Mouse (Mus musculus) embryonic facial prominence, embryonic 10.5 days (tissue): Measurements from ENCODE around the gene Elk3. TPM values are rescaled to one million over a fixed set of nuclear protein-coding genes. Genes with fewer than 3 reads are reported as not detected.

ENCODE experiments used
- DNase-seq: peaks from one replicate; pipeline ENCODE4 v3.0.0-alpha.2; 2017; ENCODE audit warnings: low spot score
- H3K27ac ChIP-seq: fragments of 300-500 bp; sonication (generic); replicated peaks from 2 replicates; pipeline ENCODE4 v1.5.1; 2016; ENCODE audit warnings: mild to moderate bottlenecking
- H3K27me3 ChIP-seq: fragments of 300-500 bp; sonication (generic); replicated peaks from 2 replicates; pipeline ENCODE4 v1.6.1; 2016; ENCODE audit warnings: low read depth, mild to moderate bottlenecking; ENCODE audit not compliant: poor library complexity, severe bottlenecking
- H3K36me3 ChIP-seq: fragments of 300-500 bp; sonication (generic); replicated peaks from 2 replicates; pipeline ENCODE4 v1.6.1; 2016; ENCODE audit warnings: mild to moderate bottlenecking, moderate library complexity
- H3K4me1 ChIP-seq: fragments of 300-500 bp; sonication (generic); 2 replicates; pipeline ENCODE4 v1.6.1; 2016
- H3K4me3 ChIP-seq: fragments of 300-500 bp; sonication (generic); 2 replicates; pipeline ENCODE4 v1.5.1; 2016; ENCODE audit warnings: mild to moderate bottlenecking, moderate library complexity
- H3K9me3 ChIP-seq: fragments of 300-500 bp; sonication (generic); 2 replicates; pipeline ENCODE4 v1.6.1; 2016; ENCODE audit warnings: mild to moderate bottlenecking
- WGBS: fragments of 180-500 bp; shearing (Covaris S2); methylation state at CpG from one replicate; pipeline ENCODE4 v1.1.7; 2016; 5-methylcytosine and 5-hydroxymethylcytosine counted together
- polyA plus RNA-seq: library from polyadenylated mRNA; unstranded; fragments of >200 nt; fragmentation: Nextera tagmentation; extraction: Ambion mirVana; gene quantifications from 2 replicates; pipeline ENCODE4 v1.2.1, GENCODE M21; 2016

Gene Elk3
- polyA plus RNA-seq, 1 experiment from 2014 or later = 30.6 TPM

GRCm38 (mm10) chr10:93253156-93253555, 57.8 kb downstream of the Elk3 start:
- no peak overlapping the region for H3K27ac ChIP-seq
- DNase-seq = no peak
- no peaks in the 10 kb centered on the region for H3K9me3 ChIP-seq
- peaks cover 32% of the 10 kb centered on the region for H3K4me1 ChIP-seq
- H3K36me3 ChIP-seq = peaks cover 76% of the 10 kb centered on the region
- 93% methylated on average over 6 of the region's 6 CpGs for WGBS
- H3K4me3 ChIP-seq = no peak overlapping the region
- no peaks in the 10 kb centered on the region for H3K27me3 ChIP-seq

GRCm38 (mm10) chr10:93252661-93253060, 58.3 kb downstream of the Elk3 start:
- H3K36me3 ChIP-seq = peaks cover 79% of the 10 kb centered on the region
- WGBS = 94% methylated on average over 2 of the region's 2 CpGs
- no peaks in the 10 kb centered on the region for H3K9me3 ChIP-seq
- H3K4me3 ChIP-seq = no peak overlapping the region
- DNase-seq = no peak
- H3K27ac ChIP-seq = no peak overlapping the region
- H3K27me3 ChIP-seq = no peaks in the 10 kb centered on the region
- H3K4me1 ChIP-seq = peaks cover 37% of the 10 kb centered on the region

GRCm38 (mm10) chr10:93251426-93251825, 59.5 kb downstream of the Elk3 start:
- Histone ChIP-seq H3K27ac (no peak overlapping the region), H3K36me3 (peaks cover 88% of the 10 kb centered on the region), H3K4me1 (peaks cover 29% of the 10 kb centered on the region), H3K9me3 (no peaks in the 10 kb centered on the region), H3K27me3 (no peaks in the 10 kb centered on the region), H3K4me3 (no peak overlapping the region)
- WGBS = 93% methylated on average over 8 of the region's 8 CpGs
- no peak for DNase-seq

- no peak for DNase-seq
- H3K4me1 ChIP-seq = peaks cover 25% of the 10 kb centered on the region
- H3K27me3 ChIP-seq = no peaks in the 10 kb centered on the region
- no peak overlapping the region for H3K4me3 ChIP-seq
- 78% methylated on average over 24 of the region's 24 CpGs for WGBS
- peaks cover 93% of the 10 kb centered on the region for H3K36me3 ChIP-seq
- H3K27ac ChIP-seq = no peak overlapping the region
- H3K9me3 ChIP-seq = no peaks in the 10 kb centered on the region
These were observed 60.3 kb downstream of the Elk3 start for GRCm38 (mm10) chr10:93250436-93251317.

- peaks cover 89% of the 10 kb centered on the region for H3K36me3 ChIP-seq
- no peak for DNase-seq
- H3K27me3 ChIP-seq = no peaks in the 10 kb centered on the region
- peaks cover 18% of the 10 kb centered on the region for H3K4me1 ChIP-seq
- no peak overlapping the region for H3K4me3 ChIP-seq
- H3K9me3 ChIP-seq = no peaks in the 10 kb centered on the region
- WGBS = 72% methylated on average over 7 of the region's 7 CpGs
- H3K27ac ChIP-seq = no peak overlapping the region
These were observed 61.0 kb downstream of the Elk3 start for GRCm38 (mm10) chr10:93249901-93250300.

- Histone ChIP-seq H3K27ac (no peak overlapping the region), H3K9me3 (no peaks in the 10 kb centered on the region), H3K27me3 (no peaks in the 10 kb centered on the region), H3K4me1 (peaks cover 14% of the 10 kb centered on the region), H3K4me3 (no peak overlapping the region), H3K36me3 (peaks cover 83% of the 10 kb centered on the region)
- 74% methylated on average over 8 of the region's 8 CpGs for WGBS
- DNase-seq = no peak
These were observed 62.5 kb downstream of the Elk3 start for GRCm38 (mm10) chr10:93248416-93248815.

GRCm38 (mm10) chr10:93247902-93248301, 63.0 kb downstream of the Elk3 start:
- Histone ChIP-seq H3K27ac (no peak overlapping the region), H3K4me3 (no peak overlapping the region), H3K27me3 (no peaks in the 10 kb centered on the region), H3K4me1 (peaks cover 14% of the 10 kb centered on the region), H3K36me3 (peaks cover 78% of the 10 kb centered on the region), H3K9me3 (no peaks in the 10 kb centered on the region)
- DNase-seq = no peak
- 40% methylated on average over 6 of the region's 6 CpGs for WGBS

- DNase-seq = no peak
- Histone ChIP-seq H3K4me1 (peaks cover 18% of the 10 kb centered on the region), H3K4me3 (no peak overlapping the region), H3K9me3 (no peaks in the 10 kb centered on the region), H3K36me3 (peaks cover 73% of the 10 kb centered on the region), H3K27ac (no peak overlapping the region), H3K27me3 (no peaks in the 10 kb centered on the region)
- 89% methylated on average over 12 of the region's 12 CpGs for WGBS
These were observed 63.5 kb downstream of the Elk3 start for GRCm38 (mm10) chr10:93247422-93247821.

GRCm38 (mm10) chr10:93246185-93246920, 64.6 kb downstream of the Elk3 start:
- WGBS = 93% methylated on average over 7 of the region's 7 CpGs
- no peak overlapping the region for H3K4me3 ChIP-seq
- H3K27ac ChIP-seq = no peak overlapping the region
- H3K9me3 ChIP-seq = no peaks in the 10 kb centered on the region
- peaks cover 69% of the 10 kb centered on the region for H3K36me3 ChIP-seq
- no peaks in the 10 kb centered on the region for H3K27me3 ChIP-seq
- no peak for DNase-seq
- peaks cover 26% of the 10 kb centered on the region for H3K4me1 ChIP-seq

GRCm38 (mm10) chr10:93244209-93244705, 66.7 kb downstream of the Elk3 start:
- H3K9me3 ChIP-seq = no peaks in the 10 kb centered on the region
- H3K4me1 ChIP-seq = peaks cover 17% of the 10 kb centered on the region
- WGBS = 83% methylated on average over 10 of the region's 10 CpGs
- no peak for DNase-seq
- H3K27me3 ChIP-seq = no peaks in the 10 kb centered on the region
- no peak overlapping the region for H3K4me3 ChIP-seq
- H3K36me3 ChIP-seq = peaks cover 67% of the 10 kb centered on the region
- H3K27ac ChIP-seq = no peak overlapping the region

GRCm38 (mm10) chr10:93242861-93243260, 68.1 kb downstream of the Elk3 start:
- H3K4me3 ChIP-seq = no peak overlapping the region
- 6% methylated on average over 5 of the region's 5 CpGs for WGBS
- H3K9me3 ChIP-seq = no peaks in the 10 kb centered on the region
- no peaks in the 10 kb centered on the region for H3K27me3 ChIP-seq
- H3K4me1 ChIP-seq = peaks cover 14% of the 10 kb centered on the region
- H3K27ac ChIP-seq = no peak overlapping the region
- DNase-seq = no peak
- H3K36me3 ChIP-seq = peaks cover 67% of the 10 kb centered on the region

- H3K36me3 ChIP-seq = peaks cover 67% of the 10 kb centered on the region
- peaks cover 12% of the 10 kb centered on the region for H3K4me1 ChIP-seq
- no peaks in the 10 kb centered on the region for H3K9me3 ChIP-seq
- no peak overlapping the region for H3K27ac ChIP-seq
- no peak for DNase-seq
- no peak overlapping the region for H3K4me3 ChIP-seq
- WGBS = 8% methylated on average over 3 of the region's 3 CpGs
- no peaks in the 10 kb centered on the region for H3K27me3 ChIP-seq
These were observed 68.7 kb downstream of the Elk3 start for GRCm38 (mm10) chr10:93242208-93242607.
